Mouse (Mus musculus): ENCODE data around the gene Olfr68.

- TF ChIP-seq EP300 (IDR thresholded peaks at IDR 0.05) (no peak), CTCF (IDR thresholded peaks at IDR 0.05) (no peak)
Measured at GRCm38 (mm10) chr7:103791721-103792120, 12.2 kb upstream of the Olfr68 start, which contains the start of gene Olfr67.

Measured in lung, postnatal 0 days (tissue).